Mouse (Mus musculus) thymus, postnatal 0 days (tissue): ENCODE results near the gene Tbc1d22a. TPM values are rescaled to one million over a fixed set of nuclear protein-coding genes. Genes with fewer than 3 reads are reported as not detected.

Experiments
- DNase-seq: peaks from one replicate; pipeline ENCODE4 v3.0.0-alpha.2; 2015; ENCODE audit warnings: low spot score
- polyA plus RNA-seq: library from polyadenylated mRNA; unstranded; fragments of >200 nt; fragmentation: Nextera tagmentation; extraction: Ambion mirVana; gene quantifications from 2 replicates; pipeline ENCODE4 v1.2.1, GENCODE M21; 2015

Gene Tbc1d22a
- polyA plus RNA-seq, 1 experiment from 2014 or later, result 21.0 TPM

DNA sequence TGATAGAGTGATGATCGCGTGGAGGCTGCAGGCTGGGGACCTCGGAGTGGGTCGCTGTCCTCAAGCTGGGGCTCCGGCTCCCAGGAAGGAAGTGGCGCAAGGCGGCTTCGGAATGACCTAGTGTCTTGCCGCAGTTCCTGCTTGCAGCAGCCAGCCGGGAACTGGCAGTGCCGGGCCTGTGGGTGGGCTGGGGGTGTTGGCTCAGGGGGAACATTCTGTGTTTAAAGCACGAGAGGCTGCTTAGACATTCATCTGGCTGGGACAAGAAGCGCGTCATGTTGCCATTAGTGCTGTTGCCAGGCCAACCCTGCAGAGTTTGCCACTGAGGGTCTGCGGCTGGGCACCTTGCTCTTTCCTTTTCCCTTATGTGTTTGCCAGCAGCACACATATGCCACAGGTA lies 63.2 kb downstream of the Tbc1d22a start:
- no peak for DNase-seq

GRCm38 (mm10) chr15:86279059-86279974 lies 65.1 kb downstream of the Tbc1d22a start:
- DNase-seq, result no peak

DNA sequence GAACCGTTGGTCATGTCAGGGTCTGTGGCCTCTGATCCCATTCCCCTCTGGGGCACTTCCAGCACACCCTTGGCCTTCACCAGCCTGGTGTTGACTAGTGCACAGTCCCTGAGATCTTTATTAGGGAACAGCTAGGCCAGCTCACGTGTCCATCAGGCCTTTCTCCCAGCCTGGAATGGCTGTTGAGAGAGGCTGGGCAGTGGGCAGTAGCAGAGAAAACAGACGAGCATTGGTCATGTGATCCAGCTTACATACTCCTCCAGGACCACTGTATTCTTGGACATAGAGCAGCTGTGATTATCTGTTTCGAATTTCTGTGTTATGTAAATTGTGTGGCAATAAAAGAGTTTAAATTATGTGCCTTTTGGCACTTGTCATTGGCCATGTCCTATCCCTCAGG lies 65.9 kb downstream of the Tbc1d22a start:
- DNase-seq, result no peak

- no peak for DNase-seq
Observed at GRCm38 (mm10) chr15:86283238-86283637, 69.0 kb downstream of the Tbc1d22a start.

DNA sequence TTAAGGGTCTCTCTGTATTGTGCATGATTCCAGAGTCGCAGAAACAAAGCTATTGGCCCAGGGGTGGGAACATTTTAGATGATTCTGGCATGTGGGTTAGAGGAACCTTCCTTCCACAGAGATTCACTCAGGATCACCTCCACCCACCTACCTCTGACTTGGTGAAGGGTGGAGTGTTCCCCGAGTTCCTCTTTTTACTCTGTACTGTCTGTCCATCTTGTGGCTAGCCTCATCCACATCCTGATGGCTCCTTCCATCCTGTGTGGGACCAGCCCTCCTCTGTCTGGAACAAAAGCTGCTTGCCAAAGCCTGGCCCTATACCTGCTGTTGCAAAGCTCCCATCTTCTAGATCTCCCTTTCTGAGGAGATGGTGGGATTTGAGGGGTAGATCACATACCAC lies 71.0 kb downstream of the Tbc1d22a start:
- no peak for DNase-seq

DNA sequence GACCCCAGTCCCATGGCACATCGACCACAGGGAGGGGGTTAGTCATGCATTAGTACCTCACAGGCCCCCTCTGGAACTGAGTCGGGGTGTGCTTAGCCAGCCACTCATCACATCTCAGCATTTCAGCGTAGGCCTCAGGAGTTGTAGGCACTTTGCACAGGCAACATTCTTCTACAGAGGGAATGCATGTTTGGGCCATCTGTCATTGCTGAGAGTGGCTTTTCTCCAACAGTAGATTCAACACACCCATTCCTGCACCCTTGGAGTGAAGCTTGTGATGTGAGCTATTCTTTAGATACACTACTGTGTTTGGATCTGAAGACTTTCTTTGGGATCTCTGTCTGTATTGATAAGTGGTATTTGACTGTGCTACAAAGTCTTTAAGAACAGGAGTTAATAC lies 75.8 kb downstream of the Tbc1d22a start:
- DNase-seq, result no peak

- DNase-seq, result no peak
Observed at GRCm38 (mm10) chr15:86292288-86292687, 78.0 kb downstream of the Tbc1d22a start.

GRCm38 (mm10) chr15:86294426-86294825 lies 80.2 kb downstream of the Tbc1d22a start:
- DNase-seq, result no peak

DNA sequence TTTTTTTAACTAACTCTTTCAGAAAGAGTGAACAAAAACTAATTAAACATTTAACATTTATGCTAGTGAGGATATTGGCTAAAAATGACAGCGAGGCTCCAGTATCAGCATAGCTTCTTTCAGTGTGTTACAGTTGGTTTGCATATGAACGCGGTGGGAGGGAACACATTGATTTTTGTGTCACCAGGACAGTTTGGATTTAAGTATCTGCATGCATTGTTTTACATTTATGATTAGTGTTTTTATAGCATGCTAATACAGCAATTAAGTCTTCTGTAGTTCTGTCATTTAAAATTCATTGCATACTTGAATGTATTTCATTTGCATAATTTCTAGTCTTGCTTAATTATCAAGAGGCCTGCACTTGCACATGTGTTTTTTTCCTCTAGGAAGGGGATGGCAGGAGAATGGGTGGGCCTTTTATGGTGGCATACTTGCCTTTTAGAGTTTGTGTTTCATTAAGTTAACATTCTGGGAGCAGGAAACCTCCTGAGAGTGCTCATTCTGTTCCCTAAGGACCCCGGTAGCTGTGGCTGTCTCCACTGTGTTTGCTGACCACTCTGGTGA lies 81.5 kb downstream of the Tbc1d22a start:
- no peak for DNase-seq

GRCm38 (mm10) chr15:86297281-86297680 lies 83.0 kb downstream of the Tbc1d22a start:
- no peak for DNase-seq

GRCm38 (mm10) chr15:86303876-86304275 lies 89.6 kb downstream of the Tbc1d22a start:
- no peak for DNase-seq

DNA sequence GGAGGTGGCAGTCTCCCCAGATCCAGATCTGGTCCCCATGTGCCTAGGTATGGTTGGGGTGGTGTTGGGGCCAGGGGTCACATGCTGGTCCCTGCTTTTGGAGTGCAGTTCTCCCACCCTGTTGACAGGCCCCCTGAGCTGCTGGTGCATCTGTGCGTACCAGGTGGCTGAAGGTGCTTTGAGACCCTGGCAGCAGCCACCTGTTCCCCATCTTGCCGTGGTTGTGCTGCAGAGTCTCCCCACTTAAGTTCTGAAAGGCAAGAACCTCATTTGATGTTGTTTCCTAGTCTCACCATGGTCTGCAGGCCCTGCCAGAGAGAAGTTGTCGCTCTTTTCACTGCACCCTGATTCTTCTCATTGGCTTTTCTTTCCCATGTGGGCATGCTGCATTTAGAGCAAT lies 90.6 kb downstream of the Tbc1d22a start:
- peak; percentile 78 for DNase-seq

DNA sequence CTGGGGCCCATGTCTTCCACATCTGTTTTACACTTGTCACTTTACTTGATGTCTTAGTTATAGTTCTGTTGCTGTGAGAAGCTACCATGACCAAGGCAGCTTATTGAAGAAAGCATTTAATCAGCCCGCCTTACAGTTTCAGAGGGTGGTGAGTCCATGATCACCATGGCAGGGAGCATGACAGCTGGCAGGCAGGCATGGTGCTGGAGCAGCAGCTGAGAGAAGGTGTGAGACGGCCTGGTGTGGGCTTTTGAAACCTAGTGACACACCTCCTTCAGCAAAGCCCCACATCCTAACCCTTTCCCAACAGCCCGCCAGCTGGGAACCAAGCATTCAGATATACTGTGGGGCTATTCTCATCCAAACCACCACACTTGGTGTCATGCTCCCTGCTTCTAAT lies 91.0 kb downstream of the Tbc1d22a start:
- DNase-seq, result no peak

GRCm38 (mm10) chr15:86309213-86309829 lies 95.1 kb downstream of the Tbc1d22a start:
- DNase-seq, result peak; percentile 50

DNA sequence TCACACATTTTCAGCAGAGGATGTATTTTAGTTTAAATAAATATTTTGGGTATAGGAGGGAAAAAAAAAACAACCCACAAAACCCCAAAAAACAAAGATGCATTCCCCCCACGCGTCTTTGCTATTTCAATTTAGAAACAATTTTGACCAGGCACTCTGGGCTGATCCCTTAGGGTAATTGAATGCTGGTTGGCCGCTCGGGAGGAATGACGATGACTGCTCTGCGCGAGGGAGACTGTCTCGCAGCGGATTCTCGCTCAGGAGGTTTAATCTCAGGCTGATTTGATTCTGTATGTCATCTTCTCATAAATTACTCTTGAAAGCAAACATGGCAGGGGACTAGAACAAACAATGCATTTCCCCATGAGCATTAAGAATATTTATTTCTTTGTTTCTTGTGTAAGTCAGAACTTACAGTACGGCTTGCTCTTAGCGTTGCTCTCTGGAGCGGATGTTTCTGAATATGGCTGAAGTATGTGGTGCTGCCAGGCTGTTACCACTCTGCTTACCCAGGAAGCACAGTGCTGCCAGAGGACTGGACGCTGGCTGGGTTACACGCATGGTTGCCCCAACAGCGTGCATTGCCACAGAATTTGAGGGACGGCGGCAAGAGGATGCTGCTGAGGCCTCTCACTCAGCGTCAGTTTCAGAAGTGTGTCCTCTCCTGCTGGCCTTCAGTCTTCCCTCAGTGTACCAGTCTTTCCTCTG lies 106.7 kb downstream of the Tbc1d22a start:
- DNase-seq, result no peak

DNA sequence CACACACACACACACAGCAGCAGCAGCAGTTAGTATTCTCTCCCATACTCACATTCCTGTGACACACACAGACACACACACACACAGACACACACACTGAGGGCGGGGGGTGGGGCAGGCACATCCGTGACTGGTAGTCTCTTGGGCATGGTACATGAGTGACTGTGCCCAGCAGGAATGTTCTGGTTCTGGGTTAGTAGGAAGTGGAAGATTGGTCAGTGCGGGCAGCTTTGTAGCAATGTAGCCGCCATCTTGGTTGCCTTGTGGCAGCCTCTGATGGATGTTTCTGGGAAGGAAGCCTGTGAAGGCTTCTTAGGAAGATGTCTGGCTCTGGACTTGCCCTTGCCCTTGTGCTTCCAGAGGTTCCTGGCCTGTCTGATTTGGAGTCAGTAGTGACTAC lies 112.1 kb downstream of the Tbc1d22a start:
- DNase-seq, result no peak

DNA sequence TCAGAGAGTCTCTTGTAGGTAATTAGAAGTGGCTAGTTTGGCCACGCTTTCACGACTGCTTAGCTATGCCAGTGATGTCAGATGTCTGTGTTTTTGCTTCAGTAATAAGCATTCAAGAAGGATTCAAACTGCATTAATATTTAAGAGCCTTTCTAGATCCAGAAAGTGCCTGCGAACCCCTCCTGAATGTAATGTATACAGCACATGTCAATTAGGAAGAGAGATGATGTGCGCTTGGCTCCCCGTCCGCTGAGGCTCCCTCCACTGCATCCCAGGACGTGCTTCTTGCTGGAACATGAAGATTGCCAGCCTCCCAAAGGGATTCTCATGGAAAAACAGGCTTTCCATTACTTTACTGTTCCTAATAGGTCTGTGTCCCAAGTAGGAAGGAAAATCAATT lies 115.7 kb downstream of the Tbc1d22a start:
- DNase-seq, result no peak

DNA sequence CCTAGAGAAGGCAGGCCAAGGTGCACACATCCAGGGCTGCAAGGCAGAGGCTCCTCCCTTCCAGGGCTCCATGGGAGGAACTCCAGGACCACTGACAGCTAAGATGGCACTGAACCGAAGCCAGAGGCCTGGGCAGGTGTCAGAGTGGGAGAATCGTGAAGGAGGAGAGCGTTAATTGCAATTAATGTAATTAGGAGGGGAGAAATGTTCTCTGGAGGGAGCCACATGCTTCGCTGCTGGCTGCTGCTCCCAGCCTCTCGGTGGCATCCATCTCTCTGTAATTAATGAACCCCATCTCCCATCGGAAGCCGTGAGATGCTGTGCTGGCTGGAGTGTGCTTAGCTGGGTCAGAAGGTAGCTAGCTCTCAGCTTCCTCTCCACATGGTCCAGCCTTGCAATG lies 116.2 kb downstream of the Tbc1d22a start:
- no peak for DNase-seq

DNA sequence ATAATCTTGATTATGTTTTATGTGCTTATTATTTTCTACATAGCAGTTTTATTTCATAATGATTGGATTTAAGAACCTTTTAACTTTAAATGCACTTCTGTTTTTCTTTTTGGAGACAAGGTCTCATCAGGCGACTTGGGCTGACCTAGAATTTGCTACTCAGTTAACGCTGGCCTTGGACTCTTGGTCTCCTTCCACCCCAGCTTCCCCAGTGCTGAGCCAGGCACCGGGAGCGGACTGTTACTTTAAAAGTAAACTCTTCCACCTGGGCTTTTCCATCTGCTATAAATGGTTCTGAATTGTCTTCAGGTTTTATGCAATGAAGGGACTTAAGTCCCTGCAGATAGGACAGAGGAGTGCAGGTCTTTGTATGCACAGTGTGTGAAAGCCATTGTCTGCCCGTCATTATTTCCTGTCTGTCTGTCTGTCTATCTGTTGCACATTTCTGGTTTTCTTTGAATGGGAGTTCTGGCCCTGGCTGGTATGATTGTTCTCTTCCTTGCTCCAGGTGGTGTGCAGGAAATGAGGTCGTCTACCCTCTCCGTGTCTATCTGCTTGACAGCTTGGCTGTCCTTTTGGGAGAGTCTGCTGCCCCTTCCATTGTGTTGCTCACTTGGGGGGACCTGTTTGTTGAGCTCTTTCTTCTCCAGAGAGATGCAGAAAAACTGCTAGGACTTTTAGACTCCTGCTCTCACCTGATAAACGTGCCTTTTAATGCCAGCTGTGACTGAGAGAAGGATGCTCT lies 117.4 kb downstream of the Tbc1d22a start:
- peak; percentile 57 for DNase-seq

DNA sequence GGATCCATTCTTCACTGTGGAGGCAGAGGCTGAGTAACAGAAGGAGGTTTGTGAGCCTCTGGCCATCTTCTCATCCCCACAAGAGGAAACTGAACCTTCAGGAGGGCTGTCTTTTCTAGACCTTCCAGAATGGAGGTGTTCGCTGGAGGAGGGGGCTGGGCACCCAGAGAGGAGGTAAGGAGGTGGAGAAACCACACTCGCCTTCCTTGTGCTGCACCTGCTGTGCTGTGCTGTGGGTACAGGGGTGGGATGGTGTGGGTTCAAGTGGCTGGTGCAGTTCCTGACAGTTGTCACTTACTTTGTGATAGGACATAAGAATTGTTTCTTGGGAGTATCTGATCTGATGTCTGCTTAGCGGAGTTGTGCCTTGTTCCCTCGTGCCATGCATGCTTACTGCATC lies 118.9 kb downstream of the Tbc1d22a start:
- peak; percentile 56 for DNase-seq

DNA sequence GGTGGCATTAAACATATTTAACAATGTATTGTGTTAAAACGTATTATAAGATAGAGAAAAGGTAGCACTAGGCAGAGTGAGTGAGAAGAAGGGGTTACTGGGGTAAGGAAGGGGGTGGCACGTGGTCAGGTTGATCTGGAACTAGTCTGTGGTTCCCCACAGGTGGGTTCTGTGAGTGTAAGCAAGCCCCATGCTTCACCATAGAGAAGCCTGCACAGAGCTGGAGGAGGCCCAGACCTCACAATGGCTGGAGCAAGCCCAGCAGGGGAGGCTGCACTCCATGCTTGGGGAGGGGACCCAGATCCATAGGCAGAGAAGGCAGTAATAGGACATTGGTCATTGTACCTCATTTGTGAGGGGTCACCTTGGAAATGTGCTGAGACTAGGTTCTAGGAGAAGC lies 119.3 kb downstream of the Tbc1d22a start:
- peak; percentile 65 for DNase-seq
